Mouse (Mus musculus): Measurements from ENCODE around the gene Sac3d1.

Sac3d1 gene

DNA sequence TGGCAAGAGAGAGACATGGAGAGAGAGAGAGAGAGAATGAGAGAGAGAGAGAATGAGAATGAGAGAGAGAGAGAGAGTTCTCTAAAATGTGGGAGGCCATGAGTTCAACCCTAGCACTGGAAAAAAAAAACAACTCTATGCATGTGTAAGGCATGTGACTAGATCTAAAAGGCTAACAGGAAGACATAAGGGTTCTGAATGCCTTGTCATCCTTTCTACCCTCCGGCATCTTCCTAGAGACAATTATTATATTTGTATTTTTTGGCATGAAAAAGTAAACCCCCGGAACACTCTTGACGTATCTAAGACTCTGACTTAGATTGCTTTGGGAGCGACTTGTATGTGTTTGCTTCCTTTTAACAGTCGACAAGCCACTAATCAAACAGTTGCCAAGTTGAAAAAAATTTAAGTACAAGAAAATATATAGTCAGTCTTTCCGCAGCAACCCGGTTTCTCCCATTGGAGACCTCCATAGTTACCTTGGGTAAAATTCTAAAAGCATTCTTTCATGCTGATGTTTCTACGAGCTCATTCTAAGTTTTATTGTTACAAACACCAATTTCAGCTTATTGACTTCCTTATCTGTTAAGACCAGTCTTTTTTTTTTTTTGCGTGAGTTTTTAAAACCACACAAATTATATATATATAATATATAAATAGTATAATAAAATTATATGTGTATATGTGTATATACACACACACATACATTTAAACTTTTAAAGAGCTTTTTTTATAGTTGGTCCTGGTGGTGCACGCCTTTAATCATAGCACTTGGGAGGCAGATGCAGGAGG, 8.5 kb upstream of the Sac3d1 start:
- H3K27me3 ChIP-seq (ENCODE audit: insufficient read depth, low read length): no peaks in the 10 kb centered on the region
- H3K9me3 ChIP-seq (ENCODE audit: low read length): no peaks in the 10 kb centered on the region
- peaks cover 46% of the 10 kb centered on the region for H3K4me1 ChIP-seq (replicated peaks; ENCODE audit: low read depth, low read length)
- H3K36me3 ChIP-seq (ENCODE audit: insufficient read depth, low read length): no peaks in the 10 kb centered on the region
- H3K4me3 ChIP-seq (replicated peaks; ENCODE audit: low read length): peak overlapping the region; percentile 82
- TF ChIP-seq NANOG (IDR thresholded peaks at IDR 0.05; ENCODE audit: borderline replicate concordance, low read length) (no peak), CTCF (conservative IDR thresholded peaks at IDR 0.05; ENCODE audit: low read length) (no peak), POU5F1 (IDR thresholded peaks at IDR 0.05; ENCODE audit: borderline replicate concordance, low read length) (no peak)

DNA sequence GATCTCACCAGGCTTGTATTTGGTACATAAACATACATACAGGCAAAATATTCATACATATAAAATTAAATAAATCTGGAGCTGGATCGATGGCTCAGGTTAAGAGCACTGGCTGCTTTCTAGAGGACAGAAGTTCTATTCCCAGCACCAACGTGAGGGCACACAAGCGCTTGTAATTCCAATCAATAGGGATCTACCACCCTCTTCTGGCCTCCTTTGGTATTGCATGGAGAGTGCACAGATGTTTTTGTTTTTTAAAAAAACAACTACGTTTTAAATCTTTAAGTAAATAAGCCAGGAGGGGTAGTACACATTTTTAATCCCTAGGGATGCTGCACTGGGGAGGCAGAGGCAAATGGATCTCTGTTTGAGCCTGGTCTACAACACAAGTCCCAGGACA, 7.8 kb upstream of the Sac3d1 start:
- Histone ChIP-seq H3K9me3 (ENCODE audit: low read length) (no peaks in the 10 kb centered on the region), H3K4me1 (replicated peaks; ENCODE audit: low read depth, low read length) (peaks cover 53% of the 10 kb centered on the region), H3K36me3 (ENCODE audit: insufficient read depth, low read length) (no peaks in the 10 kb centered on the region), H3K4me3 (replicated peaks; ENCODE audit: low read length) (no peak overlapping the region), H3K27me3 (ENCODE audit: insufficient read depth, low read length) (no peaks in the 10 kb centered on the region)
- TF ChIP-seq NANOG (IDR thresholded peaks at IDR 0.05; ENCODE audit: borderline replicate concordance, low read length) (no peak), CTCF (conservative IDR thresholded peaks at IDR 0.05; ENCODE audit: low read length) (peak; percentile 98), POU5F1 (IDR thresholded peaks at IDR 0.05; ENCODE audit: borderline replicate concordance, low read length) (no peak)

DNA sequence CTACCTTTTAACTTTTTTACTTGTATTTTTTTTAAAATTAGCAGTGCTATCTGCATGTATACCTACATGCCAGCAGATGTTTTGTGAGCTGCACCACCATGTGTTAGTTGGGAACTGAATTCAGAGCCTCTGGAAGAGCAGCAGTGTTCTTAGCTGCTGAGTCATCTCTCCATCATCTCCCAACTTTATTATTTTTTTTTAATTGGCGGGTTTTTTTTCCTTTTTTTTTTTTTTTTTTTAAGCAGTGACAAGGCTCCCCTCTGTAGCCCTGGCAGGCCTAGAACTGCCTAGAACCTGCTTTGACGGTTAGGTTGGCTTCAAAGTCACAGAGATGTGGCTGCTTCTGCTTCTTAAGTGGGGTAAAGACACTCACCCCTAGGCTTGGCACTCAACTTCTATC, 6.4 kb upstream of the Sac3d1 start:
- Histone ChIP-seq H3K4me1 (replicated peaks; ENCODE audit: low read depth, low read length) (peaks cover 61% of the 10 kb centered on the region), H3K27me3 (ENCODE audit: insufficient read depth, low read length) (no peaks in the 10 kb centered on the region), H3K4me3 (replicated peaks; ENCODE audit: low read length) (no peak overlapping the region), H3K9me3 (ENCODE audit: low read length) (no peaks in the 10 kb centered on the region), H3K36me3 (ENCODE audit: insufficient read depth, low read length) (0 out of 2 replicates have a peak, but pooled peaks cover 6% of the 10 kb centered on the region)
- TF ChIP-seq POU5F1 (IDR thresholded peaks at IDR 0.05; ENCODE audit: borderline replicate concordance, low read length): no peak
- no peak for TF ChIP-seq CTCF (conservative IDR thresholded peaks at IDR 0.05; ENCODE audit: low read length)
- TF ChIP-seq NANOG (IDR thresholded peaks at IDR 0.05; ENCODE audit: borderline replicate concordance, low read length): no peak

DNA sequence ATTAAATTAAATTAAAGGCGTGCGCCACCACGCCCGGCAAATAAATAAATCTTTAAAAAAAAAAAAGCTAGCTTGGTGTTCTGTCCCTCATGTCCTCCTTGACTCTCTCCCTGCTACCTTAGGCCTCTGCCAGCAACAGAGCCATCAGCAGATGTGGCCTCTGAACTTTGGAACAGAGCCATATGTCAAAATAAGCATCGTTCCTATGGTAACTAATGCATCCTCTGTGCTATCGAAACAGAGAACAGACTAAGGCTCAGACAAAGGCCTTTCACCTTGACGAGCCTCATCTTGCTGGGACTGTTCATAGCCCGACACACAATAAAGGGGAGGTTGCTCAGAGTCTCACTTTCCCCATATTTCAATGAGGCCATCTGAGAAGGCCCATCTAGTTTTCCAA, 4.9 kb upstream of the Sac3d1 start:
- TF ChIP-seq CTCF (conservative IDR thresholded peaks at IDR 0.05; ENCODE audit: low read length) (no peak), POU5F1 (IDR thresholded peaks at IDR 0.05; ENCODE audit: borderline replicate concordance, low read length) (no peak), NANOG (IDR thresholded peaks at IDR 0.05; ENCODE audit: borderline replicate concordance, low read length) (no peak)
- no peaks in the 10 kb centered on the region for H3K27me3 ChIP-seq (ENCODE audit: insufficient read depth, low read length)
- H3K9me3 ChIP-seq (ENCODE audit: low read length): no peaks in the 10 kb centered on the region
- no peak overlapping the region for H3K4me3 ChIP-seq (replicated peaks; ENCODE audit: low read length)
- H3K36me3 ChIP-seq (ENCODE audit: insufficient read depth, low read length): 0 out of 2 replicates have a peak, but pooled peaks cover 6% of the 10 kb centered on the region
- H3K4me1 ChIP-seq (replicated peaks; ENCODE audit: low read depth, low read length): peaks cover 68% of the 10 kb centered on the region

DNA sequence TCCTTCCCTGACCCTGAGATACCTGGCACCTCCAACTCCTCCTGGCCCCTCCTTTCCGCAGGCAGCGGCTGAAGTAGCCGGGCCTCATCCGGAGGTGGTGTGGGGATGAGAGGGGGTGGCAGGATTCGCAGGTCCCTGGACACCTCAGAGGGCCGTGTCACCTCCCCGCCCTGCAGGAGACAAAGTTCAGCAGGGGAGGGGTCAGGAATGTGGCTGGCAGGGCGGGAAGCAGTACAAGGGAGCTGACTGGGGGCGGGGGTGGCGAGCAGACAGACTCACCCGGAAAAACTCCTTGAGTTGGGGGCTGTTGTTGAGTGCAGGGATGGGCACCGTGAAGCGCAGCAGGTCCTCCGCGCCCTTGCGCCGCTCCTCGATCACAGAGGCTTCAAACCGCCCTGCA, 3.3 kb upstream of the Sac3d1 start:
- peaks cover 8% of the 10 kb centered on the region for H3K36me3 ChIP-seq (ENCODE audit: insufficient read depth, low read length)
- H3K9me3 ChIP-seq (ENCODE audit: low read length): no peaks in the 10 kb centered on the region
- H3K4me3 ChIP-seq (replicated peaks; ENCODE audit: low read length): peak overlapping the region; percentile 62
- TF ChIP-seq CTCF (conservative IDR thresholded peaks at IDR 0.05; ENCODE audit: low read length): no peak
- TF ChIP-seq POU5F1 (IDR thresholded peaks at IDR 0.05; ENCODE audit: borderline replicate concordance, low read length): no peak
- no peak for TF ChIP-seq NANOG (IDR thresholded peaks at IDR 0.05; ENCODE audit: borderline replicate concordance, low read length)
- H3K4me1 ChIP-seq (replicated peaks; ENCODE audit: low read depth, low read length): peaks cover 71% of the 10 kb centered on the region
- no peaks in the 10 kb centered on the region for H3K27me3 ChIP-seq (ENCODE audit: insufficient read depth, low read length)

DNA sequence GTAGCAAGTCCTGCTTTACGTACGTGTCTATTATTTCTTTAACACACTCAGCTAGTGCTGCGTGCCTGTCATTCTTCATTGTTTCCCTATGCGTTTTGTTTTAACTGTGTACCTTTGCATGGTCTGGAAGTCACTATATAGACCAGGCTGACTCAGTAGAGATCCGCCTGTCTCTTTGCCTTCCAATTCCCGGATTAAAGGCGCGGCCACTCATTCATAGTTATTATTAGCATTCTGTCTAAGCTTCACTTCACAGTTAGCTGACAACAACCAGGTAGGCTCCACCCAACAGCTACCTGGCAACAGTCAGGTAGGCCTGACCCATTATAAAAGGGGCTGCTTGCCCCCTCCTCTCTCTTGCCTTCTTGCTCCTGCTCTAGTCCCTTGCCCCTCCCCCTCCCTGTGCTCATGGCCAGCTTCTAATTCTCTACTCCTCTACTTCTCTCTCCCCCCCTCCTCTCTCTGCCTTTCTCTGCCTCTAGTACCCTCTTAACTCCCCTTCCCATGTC, 281 bp upstream of the Sac3d1 start:
- Histone ChIP-seq H3K4me3 (replicated peaks; ENCODE audit: low read length) (peak overlapping the region; percentile 95), H3K4me1 (replicated peaks; ENCODE audit: low read depth, low read length) (peaks cover 84% of the 10 kb centered on the region), H3K27me3 (ENCODE audit: insufficient read depth, low read length) (no peaks in the 10 kb centered on the region), H3K9me3 (ENCODE audit: low read length) (no peaks in the 10 kb centered on the region), H3K36me3 (ENCODE audit: insufficient read depth, low read length) (peaks cover 38% of the 10 kb centered on the region)
- TF ChIP-seq NANOG (IDR thresholded peaks at IDR 0.05; ENCODE audit: borderline replicate concordance, low read length): no peak
- TF ChIP-seq CTCF (conservative IDR thresholded peaks at IDR 0.05; ENCODE audit: low read length): no peak
- TF ChIP-seq POU5F1 (IDR thresholded peaks at IDR 0.05; ENCODE audit: borderline replicate concordance, low read length): no peak

DNA sequence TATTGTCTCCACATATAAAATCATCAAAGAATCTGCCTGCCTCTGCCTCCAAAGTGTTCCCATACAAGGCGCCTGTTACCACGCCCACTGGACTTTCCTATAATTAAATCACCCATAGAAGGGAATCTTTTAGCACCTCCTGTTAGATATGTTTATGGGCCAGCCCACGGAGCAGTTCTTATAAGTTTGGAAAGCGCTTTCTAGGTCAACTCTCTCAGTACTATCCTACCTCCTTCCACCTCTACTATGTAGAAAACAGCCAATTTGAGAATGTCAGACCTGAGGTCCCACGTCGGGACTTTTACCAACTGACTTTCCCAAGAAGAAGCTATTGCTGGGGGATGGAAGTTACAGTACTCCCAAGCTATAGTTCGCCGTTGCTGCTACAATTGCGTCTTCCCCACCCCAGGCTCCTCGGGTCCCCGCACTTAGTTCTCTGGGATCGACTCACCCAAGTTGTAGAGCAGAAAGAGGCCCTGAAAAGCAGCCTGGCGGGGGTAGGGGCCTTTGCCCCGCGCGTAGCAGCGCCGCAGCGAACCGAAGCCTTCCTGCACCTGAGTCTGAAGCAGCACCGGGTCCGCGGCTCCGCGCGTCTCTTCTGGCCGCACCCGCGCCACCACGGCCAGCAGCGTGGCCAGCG, 984 bp downstream of the Sac3d1 start:
- H3K9me3 ChIP-seq (ENCODE audit: low read length): no peaks in the 10 kb centered on the region
- H3K4me1 ChIP-seq (replicated peaks; ENCODE audit: low read depth, low read length): peaks cover 73% of the 10 kb centered on the region
- peaks cover 51% of the 10 kb centered on the region for H3K36me3 ChIP-seq (ENCODE audit: insufficient read depth, low read length)
- peak overlapping the region; percentile 95 for H3K4me3 ChIP-seq (replicated peaks; ENCODE audit: low read length)
- no peak for TF ChIP-seq CTCF (conservative IDR thresholded peaks at IDR 0.05; ENCODE audit: low read length)
- H3K27me3 ChIP-seq (ENCODE audit: insufficient read depth, low read length): no peaks in the 10 kb centered on the region

DNA sequence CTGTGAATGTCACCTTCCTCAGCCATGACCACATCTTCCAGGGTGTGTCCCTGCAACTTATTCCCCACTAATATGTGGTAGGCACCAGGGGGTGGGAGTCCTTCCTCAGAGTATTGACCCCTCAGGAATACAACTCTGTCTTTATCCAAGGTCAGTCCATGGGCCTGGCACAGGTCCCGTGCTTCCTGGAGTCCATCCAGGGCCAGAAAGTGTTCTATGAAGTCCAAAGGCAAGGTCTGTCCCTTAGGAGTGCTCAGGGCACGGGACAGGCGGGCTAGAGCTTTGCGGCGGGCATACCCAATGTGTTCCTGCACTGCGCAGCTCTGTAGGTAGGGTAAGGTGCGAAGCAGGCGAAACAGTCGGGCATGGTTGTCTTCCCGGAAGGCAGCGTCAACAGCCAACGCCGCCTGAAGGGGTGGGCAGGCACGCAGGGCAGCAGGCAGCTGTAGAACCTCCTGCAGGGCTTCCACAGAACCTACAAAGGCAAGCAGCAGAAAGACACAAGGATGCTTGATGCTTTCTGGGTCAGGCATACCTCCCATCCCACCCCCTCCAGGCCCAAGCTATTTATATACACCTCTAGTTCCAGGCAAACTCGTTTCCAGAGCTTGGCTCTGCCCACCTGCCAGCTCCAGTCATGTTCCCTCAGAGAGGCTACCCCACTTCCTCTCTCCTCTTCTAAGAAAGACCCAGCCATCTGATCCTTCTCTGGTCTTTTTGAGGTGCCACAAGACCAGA, 2.2 kb downstream of the Sac3d1 start:
- Histone ChIP-seq H3K4me1 (replicated peaks; ENCODE audit: low read depth, low read length) (peaks cover 61% of the 10 kb centered on the region), H3K9me3 (ENCODE audit: low read length) (no peaks in the 10 kb centered on the region), H3K27me3 (ENCODE audit: insufficient read depth, low read length) (no peaks in the 10 kb centered on the region), H3K4me3 (replicated peaks; ENCODE audit: low read length) (peak overlapping the region; percentile 95), H3K36me3 (ENCODE audit: insufficient read depth, low read length) (peaks cover 63% of the 10 kb centered on the region)
- TF ChIP-seq NANOG (IDR thresholded peaks at IDR 0.05; ENCODE audit: borderline replicate concordance, low read length) (no peak), CTCF (conservative IDR thresholded peaks at IDR 0.05; ENCODE audit: low read length) (no peak), POU5F1 (IDR thresholded peaks at IDR 0.05; ENCODE audit: borderline replicate concordance, low read length) (no peak)

Measured in E14TG2a.4 (cell line).